Mouse (Mus musculus) left cerebral cortex, postnatal 36 days (tissue): ENCODE data around the gene Tff2. TPM values are rescaled to one million over a fixed set of nuclear protein-coding genes. Genes with fewer than 3 reads are reported as not detected.

Source experiments
- DNase-seq, 2 experiments: peaks; one replicate each; pipeline ENCODE4 v3.0.0; 2021 to 2022; ENCODE audit warnings: low spot score in 2 of 2, mixed read lengths in 1 of 2
- intact Hi-C: fragments of 180-260 bp; cut with DNase I; formaldehyde crosslinking; loops from one replicate; pipeline ENCODE4 v1.15.1; 2025
- total RNA-seq, 2 experiments: library from RNA; stranded (reverse); gene quantifications; 2 replicates each; pipeline ENCODE4 v1.2.3; 2021

Gene Tff2
- total RNA-seq, result not detected

DNA sequence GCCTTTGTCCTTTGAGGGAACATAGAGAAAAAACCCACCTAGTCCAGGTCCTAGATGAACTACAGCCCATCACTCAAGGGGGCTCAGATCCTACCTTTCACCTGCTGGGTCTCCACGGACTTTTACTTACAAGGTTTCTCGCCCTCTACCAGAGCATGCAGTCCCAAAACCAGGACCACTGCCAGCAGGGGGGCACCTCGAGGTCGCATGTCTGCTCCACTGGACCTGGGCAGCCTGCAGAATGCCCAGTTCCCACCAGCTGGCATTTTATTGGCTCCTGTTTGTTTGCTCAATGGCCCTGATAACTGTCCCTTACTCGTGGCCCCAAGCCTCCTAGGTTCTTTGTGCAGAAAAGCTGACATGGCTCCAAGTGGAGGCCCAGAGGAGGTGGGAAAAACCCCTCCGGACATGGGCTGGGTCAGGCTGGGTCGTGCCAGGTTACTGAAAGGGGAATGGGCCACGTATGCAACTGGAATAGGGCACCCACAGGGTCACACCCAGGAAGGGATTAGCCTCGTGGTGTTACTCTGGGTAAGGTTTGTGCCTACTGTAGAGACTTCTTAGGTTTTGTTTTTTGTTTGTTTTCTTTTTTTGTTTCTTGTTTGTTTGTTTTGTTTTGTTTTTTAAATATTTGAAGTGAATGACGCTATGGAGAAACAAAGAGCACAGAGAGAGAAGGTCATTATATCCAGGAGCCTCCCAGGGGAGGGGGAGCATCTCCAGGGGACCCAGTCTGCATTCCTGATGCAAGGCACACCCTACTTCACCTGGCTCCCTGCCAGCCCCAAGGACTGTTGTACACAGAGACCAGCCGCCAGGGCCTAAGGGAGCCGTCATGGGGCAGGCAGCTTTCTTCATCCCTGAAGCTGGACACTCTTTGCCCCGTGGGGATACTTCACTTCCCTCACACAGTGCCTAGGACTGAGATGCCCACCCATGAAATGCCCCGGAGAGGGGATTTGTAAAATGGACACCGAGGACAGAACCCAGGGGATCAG is at the start of gene Tff2:
TSS of gene Tff2 (minus strand) at position 243 of the 998 bp plus-strand sequence.
- no peak for DNase-seq
- intact Hi-C loops, result no loop called here

DNA sequence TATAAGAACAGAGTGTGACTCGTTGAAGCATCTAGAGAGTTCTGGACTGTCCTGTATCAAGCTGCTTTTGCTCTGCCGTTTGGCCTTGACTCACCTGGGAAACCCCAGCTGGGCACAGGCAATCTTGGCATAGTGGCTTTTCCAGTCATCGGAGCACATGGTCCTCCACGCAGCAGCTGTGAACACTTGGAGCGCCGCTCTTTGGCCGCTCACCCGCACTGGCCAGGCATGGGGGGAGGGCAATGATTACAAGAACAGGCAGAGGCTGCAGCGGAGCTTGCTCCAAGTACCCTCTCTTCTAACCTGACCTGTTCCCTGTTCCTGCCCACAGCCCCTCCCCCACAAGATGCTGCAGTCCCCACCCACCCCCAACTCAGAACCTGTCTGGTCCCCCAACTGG is 49.3 kb upstream of the Tff2 start:
- intact Hi-C loops, result no loop called here

DNA sequence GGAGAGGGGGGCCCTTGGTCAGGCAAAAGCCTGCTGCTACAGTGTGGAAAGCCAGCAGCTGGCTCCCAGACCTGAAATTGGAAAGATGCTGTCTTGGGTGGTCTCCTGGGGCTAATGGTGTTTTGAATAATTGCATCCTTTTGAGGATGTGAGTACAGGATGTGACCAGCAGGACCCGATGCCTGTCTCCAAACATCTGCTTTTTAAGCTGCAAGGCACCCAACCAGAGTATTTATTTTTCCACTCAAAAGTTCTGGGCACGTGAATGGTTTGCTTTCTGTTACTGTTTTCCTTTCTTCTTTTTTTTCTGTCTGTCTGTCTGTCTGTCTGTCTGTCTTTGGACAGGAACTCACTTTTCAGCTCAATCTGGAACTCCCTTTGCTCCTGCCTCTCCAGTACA is 48.6 kb upstream of the Tff2 start:
- intact Hi-C loops, result no loop called here

More for the DNA sequence above, 49.3 kb upstream of the Tff2 start:
- DNase-seq, result no peak

DNA sequence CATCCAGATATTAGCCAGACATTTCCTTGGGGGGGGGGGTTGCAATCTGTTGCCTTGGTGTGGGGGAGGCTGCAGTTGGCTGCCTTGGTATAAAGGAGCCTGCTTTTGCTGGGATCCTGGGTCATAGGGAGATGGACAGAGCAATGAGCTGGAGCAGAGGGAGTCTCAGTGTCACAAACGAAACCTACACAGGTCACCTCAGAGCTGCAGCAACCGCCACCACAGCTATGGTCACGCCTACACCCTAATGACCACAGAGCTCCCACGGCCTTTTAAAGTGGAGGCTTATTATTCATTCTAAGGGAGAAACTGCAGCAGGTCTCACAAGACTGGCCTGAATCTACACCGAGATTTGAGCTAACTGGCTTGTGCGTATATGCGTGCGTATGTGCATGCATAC is 47.7 kb upstream of the Tff2 start:
- DNase-seq, result no peak
- intact Hi-C loops, result no loop called here

More for the DNA sequence above, 48.6 kb upstream of the Tff2 start:
- no peak for DNase-seq

DNA sequence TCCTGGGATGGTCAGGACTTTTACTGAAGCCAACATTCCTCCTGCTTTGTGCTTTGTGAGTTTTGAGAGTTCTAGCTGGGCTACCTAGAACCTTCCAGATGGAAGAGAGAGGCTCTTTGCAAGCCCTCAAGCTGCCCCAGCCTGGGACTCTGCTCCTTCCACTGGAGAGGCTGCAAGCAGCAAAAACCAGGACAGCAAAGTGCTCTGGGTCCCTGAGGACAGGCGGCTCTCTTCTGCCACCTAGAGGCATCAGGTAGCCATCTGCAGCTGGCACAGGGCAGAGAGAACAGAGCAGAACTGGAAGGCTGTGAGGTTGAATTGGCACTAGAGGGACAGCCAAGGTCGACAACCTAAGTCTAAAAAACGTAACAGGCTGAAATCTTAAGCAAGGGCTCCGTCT is 43.3 kb upstream of the Tff2 start:
- intact Hi-C loops, result loop anchor here (2.0 kb wide), 2 partner anchors 49 to 177 kb away; no protein-coding TSS in a partner anchor
- peak; percentile 59 to 61 for DNase-seq

DNA sequence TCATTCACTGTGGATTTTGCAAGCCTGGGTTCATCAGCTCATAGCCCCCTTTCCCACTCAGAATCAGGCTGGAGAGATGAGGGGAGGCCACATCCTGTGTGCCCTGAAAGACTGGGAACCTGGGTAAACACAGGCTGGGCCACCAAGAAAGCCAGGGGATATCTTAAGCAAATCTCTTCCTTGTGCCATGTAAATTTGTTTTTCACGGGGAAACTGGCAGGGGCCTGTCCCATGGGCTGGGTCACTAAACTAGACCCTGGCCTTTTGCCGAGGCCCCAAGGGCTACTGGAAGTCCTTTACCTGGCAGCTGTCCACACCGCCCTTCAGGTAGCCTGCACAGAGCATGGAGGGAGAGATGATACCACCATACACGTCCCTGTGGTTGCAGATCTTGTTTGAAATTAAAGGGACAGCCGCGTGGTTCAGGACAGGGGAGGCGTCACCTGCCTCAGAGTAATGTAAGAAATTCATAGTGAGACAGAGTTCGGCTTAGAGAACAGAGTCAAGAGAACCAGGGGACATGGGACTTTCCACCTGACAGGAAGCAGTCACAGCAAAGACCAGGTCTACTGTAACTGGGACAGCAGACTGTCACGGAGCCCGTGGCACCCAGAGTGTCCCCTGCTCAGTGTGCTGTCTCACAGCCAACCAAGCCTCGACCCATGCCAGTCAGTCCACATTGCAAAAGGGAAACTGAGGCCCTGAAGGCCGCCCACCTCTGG is 40.3 kb upstream of the Tff2 start:
- no peak for DNase-seq
- intact Hi-C loops, result no loop called here

DNA sequence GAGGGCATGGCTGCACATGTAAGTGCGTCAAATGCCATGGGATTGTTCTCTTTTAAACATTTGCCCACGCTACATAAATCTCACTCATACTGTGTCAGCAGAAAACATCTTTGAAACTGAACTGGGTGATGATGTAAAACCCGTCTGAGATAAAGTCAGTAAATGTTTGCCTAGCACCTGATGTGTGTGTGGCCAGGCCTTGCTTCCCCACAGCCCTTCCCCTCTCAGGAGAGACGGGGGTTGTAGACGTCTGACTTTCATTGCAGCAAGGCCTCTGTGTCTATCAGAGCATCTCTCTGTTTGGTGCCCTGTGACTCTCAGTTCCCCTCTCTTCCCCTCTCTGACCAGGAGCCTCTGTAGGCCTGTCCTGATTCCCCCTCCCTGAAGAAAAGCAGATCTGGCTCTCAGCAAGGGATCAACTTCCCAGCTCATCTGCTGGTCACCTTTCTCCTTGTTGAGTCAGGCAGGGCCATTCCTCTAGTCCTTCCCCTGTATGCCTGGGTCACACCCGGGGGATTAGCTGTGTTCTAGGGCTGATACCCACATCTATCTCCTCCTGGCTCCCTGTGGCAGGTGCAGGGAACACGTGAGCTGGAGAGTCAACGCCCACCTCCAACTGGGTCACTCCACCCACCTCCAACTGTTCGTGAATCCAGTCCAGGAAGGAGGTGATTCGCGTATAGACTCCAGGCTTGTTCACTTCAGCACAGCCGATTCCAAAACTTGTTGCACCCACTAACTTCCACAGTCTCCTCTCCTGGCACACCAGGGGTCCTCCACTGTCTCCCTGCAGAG is 39.3 kb upstream of the Tff2 start:
- intact Hi-C loops, result no loop called here
- peak; percentile 29 to 44 for DNase-seq

DNA sequence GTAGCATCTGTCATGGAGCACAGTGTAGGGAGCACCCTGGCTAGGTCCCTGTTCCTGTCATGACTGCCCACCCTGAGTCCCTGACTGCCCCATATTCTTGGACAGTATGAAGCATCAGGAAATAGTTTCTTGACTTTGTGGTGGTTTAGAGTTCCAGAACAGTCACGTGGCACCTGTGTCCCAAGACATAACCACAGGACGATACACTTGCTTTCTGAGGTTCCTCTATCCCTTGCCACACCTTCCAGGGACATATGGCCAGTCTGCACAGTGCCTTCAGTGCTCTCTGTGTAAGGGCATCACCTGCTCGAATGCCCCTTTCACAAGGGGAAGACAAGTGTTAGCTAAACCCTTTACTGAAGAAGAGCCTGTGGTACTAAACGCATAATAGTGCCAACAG is 37.4 kb upstream of the Tff2 start:
- no peak for DNase-seq
- intact Hi-C loops, result no loop called here

DNA sequence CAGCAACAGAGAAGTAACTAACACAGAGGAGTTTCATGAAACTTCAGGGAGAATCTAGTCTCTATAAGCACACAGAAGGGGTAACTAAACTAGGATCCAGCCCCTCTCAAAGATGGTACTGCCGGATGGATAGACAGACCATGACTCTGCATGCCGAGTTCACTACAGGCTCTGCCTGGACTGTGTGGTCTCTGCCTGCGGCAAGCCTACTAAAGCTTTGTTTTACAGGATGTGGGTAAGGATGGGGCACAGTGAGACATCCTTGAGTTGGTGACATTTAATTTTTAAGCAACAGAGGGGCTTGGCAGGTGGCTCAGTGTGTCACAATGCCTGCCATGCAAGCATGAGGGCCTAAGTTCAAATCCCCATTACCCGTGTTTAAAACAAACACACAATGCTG is 32.2 kb upstream of the Tff2 start:
- intact Hi-C loops, result no loop called here
- no peak for DNase-seq

DNA sequence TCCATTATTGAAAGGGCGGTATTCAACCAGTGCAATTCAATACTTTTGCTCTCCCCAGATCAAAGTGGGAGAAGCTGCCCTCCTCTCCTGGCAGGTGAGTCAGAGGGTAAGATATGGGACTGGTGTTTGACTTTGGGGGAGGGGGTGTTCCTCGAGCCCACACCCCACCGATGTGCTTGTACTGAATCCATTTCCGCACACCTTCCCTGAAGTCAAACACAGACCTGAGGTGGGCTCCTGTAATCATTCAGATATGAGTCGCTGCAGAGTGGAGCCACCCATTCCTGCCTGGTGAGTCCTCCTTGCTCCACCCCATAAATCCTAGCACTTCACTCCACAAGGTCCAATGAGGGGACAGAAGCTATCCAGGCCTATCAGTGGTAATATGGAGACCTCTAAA is 25.7 kb upstream of the Tff2 start:
- intact Hi-C loops, result no loop called here
- no peak for DNase-seq

DNA sequence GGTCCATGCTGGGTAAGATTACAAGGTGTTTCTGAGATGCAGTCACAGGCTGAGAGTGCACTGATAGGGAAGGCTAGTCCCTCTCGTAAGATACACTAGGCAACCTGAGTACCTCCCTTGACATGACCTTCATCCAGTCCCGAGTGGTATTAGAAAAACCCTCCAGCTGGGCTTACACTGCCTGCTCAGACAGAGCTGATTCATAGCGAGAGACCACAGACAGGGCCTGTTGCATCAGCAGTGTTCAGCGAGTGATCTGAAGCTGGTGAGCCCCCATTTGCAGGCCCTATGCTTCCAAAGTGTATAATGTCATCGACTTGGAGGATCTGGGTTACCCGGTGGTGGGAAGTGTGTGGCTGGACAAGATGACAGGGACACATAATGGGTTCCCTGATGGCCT is 21.0 kb upstream of the Tff2 start, which contains the start of gene Tff1:
TSS of gene Tff1 (minus strand) at position 151 of the 400 bp plus-strand sequence.
- intact Hi-C loops, result no loop called here
- DNase-seq, result no peak

DNA sequence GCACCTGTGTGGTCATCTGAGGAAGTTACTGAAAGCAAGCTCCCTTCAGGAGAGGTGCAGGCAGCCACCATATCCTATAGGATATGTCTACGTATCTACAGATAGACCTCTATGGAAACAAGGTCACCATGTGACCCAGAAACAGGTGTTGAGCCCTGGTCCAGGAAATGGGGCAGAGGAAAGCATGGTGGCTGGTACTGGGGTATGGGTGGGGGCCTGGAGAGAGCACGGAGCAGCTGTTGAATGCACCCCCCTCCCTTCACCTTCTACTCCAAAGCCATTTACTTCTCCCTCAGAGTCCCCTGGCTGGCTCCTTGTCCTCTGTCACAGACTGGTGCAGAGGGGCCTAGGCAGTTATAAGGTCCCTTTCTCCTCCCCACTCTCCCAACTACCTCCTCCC is 19.7 kb upstream of the Tff2 start:
- DNase-seq, result no peak
- intact Hi-C loops, result no loop called here

DNA sequence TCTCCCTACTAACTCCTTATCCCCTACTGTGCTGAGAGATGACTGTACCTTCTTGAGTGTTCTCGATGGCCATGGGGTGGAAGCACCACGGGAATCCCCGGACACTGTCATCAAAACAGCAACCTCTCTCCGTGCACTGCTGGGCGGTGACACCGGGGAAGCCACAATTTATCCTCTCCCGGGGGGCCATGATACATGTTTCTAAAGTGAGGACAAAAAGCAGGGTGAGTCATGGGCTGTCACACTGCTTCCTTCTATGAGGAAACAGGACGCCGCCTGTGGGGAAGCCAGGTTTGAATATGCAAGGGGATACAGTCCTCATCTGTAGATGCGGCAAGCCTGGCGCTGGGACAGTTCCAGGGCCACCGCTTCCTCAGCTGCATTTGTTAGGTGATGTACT is 18.5 kb upstream of the Tff2 start:
- intact Hi-C loops, result no loop called here
- DNase-seq, result no peak

DNA sequence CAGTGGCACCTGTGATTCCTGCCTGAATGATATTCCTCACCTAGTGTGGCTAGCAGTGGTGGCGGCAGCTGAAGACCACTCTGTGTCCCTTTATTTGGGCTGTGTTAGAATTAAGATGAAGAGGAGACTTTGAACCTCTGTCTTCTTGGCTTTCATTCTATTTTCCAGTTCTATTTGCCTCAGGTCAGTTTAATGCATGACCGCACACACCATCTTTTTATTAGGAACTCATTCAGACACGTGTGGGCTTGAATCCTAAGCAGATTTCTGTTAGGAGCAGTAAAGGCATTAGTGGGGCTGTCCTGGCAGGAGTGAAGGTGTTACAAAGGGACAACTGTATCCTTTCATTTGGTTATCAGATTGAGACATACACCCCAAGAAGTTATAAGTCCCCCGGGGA is 16.2 kb upstream of the Tff2 start:
- no peak for DNase-seq
- intact Hi-C loops, result no loop called here

DNA sequence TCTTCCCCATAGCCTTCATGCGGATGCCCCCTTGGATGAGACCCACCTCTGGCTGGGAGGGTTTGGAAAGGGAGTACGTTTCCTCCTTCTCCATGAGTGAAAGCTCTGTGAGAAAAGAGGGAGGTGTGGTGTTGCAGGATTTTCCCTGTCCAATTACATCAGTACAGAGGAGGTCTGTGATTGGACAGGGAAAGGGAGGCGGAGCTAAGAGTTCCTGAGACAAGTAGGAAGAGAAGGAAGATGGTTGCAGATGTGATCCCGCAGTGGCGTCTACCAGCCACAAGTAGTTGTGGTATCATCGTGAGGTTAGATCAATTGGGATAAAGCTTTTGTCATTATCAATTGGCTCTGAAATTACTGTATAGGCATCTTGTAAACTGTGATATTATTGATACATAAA is 13.8 kb upstream of the Tff2 start:
- intact Hi-C loops, result no loop called here
- DNase-seq, result no peak

DNA sequence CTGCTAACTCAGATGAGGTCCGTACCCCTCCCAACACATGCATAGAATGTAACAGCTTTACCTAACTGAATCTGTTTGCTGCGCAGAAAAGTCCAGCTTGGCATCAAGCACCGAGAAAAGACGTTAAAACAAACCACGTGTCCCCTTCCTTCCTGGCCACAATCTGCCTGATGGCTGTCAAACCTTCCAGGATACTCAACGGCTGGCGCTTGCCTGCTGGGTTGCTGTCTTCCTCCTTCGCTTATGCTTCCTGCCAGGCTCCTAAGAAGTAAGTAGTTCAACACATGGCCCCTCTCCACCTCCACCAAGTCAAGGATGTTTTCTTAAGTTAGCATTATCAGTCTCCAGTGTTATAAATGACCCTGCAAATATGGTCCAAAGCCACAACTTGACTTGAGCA is 9.7 kb upstream of the Tff2 start:
- DNase-seq, result no peak
- intact Hi-C loops, result no loop called here

DNA sequence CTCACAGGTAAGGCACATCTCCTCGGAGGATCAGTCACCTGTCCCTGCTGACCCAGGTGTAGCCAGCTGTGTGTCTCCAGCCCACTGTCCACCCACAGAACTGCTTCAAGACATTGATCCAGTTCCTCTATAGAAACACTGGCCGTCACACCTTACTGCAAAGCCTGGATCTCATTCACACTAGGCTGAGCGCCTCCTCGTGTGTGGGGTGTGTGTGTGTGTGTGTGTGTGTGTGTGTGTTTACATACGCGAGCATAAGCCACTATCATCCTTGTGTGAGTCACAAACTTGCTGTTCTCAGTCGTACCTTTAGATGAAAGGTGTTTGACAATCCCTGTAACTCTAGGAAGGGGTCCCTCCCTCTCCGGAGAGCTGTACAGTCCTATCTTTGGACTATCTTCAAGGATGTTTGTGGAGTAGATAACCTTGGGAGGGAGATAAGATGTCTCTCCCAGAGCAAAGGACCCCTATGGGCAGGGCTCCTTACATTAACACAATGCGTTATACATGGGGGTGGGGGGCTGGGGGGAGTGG is 9.0 kb upstream of the Tff2 start:
- intact Hi-C loops, result no loop called here
- DNase-seq, result no peak

DNA sequence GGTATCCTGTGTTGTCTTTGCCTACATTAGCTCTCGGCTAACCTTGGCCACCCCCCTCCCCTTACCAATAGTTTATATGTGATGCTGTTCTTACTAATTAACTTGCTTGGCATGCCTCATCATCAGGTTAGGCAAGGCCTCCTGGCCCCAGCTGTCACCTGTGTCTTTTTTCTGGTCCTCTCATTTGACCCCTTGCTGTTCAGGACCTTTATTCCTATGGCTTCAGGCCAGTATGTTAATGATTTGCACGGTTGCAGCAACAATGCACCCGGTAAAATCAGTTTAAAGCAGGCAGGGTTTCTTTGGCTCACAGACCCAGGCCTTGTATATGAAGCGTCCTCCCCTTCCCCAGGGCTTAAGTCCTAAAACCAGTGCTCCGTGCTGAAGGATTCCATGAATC is 8.4 kb upstream of the Tff2 start:
- DNase-seq, result no peak
- intact Hi-C loops, result no loop called here

DNA sequence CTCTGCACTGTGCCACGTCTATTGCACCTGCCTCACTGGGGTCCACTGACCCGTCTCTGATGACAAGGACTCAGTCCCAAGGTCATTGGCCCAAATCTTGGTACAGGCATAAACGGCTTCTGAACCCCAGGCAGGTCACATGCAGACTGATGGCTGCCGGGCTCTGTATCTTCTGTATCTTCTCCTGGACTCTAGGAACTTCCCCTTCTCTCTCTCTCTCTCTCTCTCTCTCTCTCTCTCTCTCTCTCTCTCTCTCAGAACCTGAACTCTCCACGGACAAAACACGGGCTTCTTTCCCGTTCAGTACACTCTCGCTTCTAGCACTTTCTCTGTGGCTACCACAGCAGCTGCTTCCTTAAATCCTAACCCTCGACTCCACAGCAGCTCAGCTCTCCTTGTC is 1.9 kb upstream of the Tff2 start:
- DNase-seq, result no peak
- intact Hi-C loops, result no loop called here

DNA sequence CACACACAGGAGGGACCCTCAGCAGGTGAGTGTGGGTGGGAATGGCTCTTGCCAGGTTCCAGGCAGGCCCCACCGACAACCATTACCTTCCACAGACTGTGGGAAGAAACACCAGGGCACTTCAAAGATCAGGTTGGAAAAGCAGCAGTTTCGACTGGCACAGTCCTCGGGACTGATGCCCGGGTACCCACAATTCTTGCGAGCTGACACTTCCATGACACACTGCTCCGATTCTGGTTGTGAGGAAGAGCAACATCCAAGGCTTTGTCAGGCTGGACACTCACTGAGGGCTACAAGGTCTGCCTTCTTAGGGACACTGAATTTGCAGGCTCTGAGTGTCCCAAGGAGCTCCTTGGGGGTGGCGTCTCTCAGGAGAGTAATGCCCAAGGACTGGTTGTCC is 2.0 kb downstream of the Tff2 start:
- intact Hi-C loops, result no loop called here
- DNase-seq, result no peak
